Mouse (Mus musculus): ENCODE measurements at regions not wholly inside any gene's neighbourhood (a gene's known extent, or its start where the extent isn't known, plus 50 kb on each side); places are given as distances from the start of the nearest gene placed in this dataset.

- DNase-seq, result no peak
Measured at GRCm38 (mm10) chrX:11655466-11655865, 327.8 kb downstream of the H2al1j start.

GRCm38 (mm10) chrX:11657606-11658254 lies 330.1 kb downstream of the H2al1j start:
- peak; percentile 7 for DNase-seq

GRCm38 (mm10) chrX:11663187-11663829 lies 335.7 kb downstream of the H2al1j start:
- no peak for DNase-seq

GRCm38 (mm10) chrX:11664330-11665061 lies 336.9 kb downstream of the H2al1j start:
- peak; percentile 62 for DNase-seq

- DNase-seq, result peak; percentile 3
Measured at GRCm38 (mm10) chrX:11665077-11665974, 337.7 kb downstream of the H2al1j start.

GRCm38 (mm10) chrX:11666517-11666916 lies 338.9 kb downstream of the H2al1j start:
- no peak for DNase-seq

- DNase-seq, result no peak
Measured at GRCm38 (mm10) chrX:11671805-11672204, 344.2 kb downstream of the H2al1j start.

GRCm38 (mm10) chrX:11678086-11678485 lies 350.5 kb downstream of the H2al1j start:
- no peak for DNase-seq

- no peak for DNase-seq
Measured at GRCm38 (mm10) chrX:11681274-11681673, 353.7 kb downstream of the H2al1j start.

GRCm38 (mm10) chrX:11689989-11690405 lies 362.4 kb downstream of the H2al1j start:
- DNase-seq, result no peak

- DNase-seq, result no peak
Measured at GRCm38 (mm10) chrX:11690446-11690845, 362.8 kb downstream of the H2al1j start.

- no peak for DNase-seq
Measured at GRCm38 (mm10) chrX:11691019-11691418, 363.4 kb downstream of the H2al1j start.

- DNase-seq, result no peak
Measured at GRCm38 (mm10) chrX:11696565-11696964, 368.9 kb downstream of the H2al1j start.

GRCm38 (mm10) chrX:11701095-11701494 lies 373.5 kb downstream of the H2al1j start:
- DNase-seq, result no peak

GRCm38 (mm10) chrX:11705851-11706557 lies 378.4 kb downstream of the H2al1j start:
- DNase-seq, result no peak

GRCm38 (mm10) chrX:11707330-11707729 lies 379.7 kb downstream of the H2al1j start:
- DNase-seq, result no peak

- DNase-seq, result no peak
Measured at GRCm38 (mm10) chrX:11708325-11708724, 380.7 kb downstream of the H2al1j start.

- no peak for DNase-seq
Measured at GRCm38 (mm10) chrX:11709326-11709725, 381.7 kb downstream of the H2al1j start.

- DNase-seq, result no peak
Measured at GRCm38 (mm10) chrX:11713423-11713822, 385.8 kb downstream of the H2al1j start.

GRCm38 (mm10) chrX:11716773-11717172 lies 389.2 kb downstream of the H2al1j start:
- no peak for DNase-seq

- DNase-seq, result no peak
Measured at GRCm38 (mm10) chrX:11718778-11719177, 391.2 kb downstream of the H2al1j start.

- DNase-seq, result peak; percentile 31
Measured at GRCm38 (mm10) chrX:11720517-11720916, 392.9 kb downstream of the H2al1j start.

Measured in adrenal gland, postnatal 25 days (tissue).